Mouse (Mus musculus) left cerebral cortex, adult 2 months (tissue): Measurements from ENCODE around the gene Dnaja2. TPM values are rescaled to one million over a fixed set of nuclear protein-coding genes. Genes with fewer than 3 reads are reported as not detected.

Source experiments
- DNase-seq, 2 experiments: peaks; one replicate each; pipeline ENCODE4 v3.0.0; 2021 to 2022; ENCODE audit warnings: low spot score in 2 of 2, mixed read lengths in 1 of 2; ENCODE audit errors: extremely low spot score in 1 of 2
- H3K27ac ChIP-seq: fragments of 200-600 bp; 2 replicates; pipeline ENCODE4 v1.8.1; 2022
- H3K4me3 ChIP-seq: fragments of 200-600 bp; 2 replicates; pipeline ENCODE4 v1.8.1; 2022
- CTCF ChIP-seq: fragments of 200-600 bp; IDR thresholded peaks from 2 replicates; pipeline ENCODE4 v1.8.1; 2022; ENCODE audit warnings: antibody characterized with exemption, mild to moderate bottlenecking, moderate library complexity
- intact Hi-C: fragments of 180-260 bp; cut with DNase I; formaldehyde crosslinking; loops from one replicate; pipeline ENCODE4 v1.15.1; 2025
- total RNA-seq, 2 experiments: library from RNA; stranded (reverse); gene quantifications; 2 replicates each; pipeline ENCODE4 v1.2.3; 2021

The Dnaja2 gene
- total RNA-seq, 2 experiments from 2014 or later, result 175 to 199 TPM

DNA sequence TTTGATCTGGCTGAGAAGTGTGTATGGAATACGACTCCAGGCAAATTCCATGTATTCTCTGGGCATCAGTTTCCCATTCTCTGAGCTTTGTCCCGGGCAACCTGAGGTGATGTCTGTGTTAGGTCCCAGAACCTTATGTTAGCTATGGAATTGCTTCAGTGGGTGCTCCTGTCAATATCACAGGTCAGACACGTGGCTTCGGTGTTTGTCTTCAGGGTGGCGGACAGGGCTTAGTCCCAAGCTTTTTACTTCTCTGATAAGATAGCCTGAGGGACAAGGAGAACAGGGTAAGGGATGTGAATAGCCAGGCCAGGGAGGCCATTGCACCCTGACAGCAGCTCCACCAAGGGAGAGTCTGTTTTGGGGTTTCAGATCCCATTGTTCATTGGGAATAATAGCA is 59.0 kb downstream of the Dnaja2 start:
- H3K4me3 ChIP-seq, result no peak overlapping the region

DNA sequence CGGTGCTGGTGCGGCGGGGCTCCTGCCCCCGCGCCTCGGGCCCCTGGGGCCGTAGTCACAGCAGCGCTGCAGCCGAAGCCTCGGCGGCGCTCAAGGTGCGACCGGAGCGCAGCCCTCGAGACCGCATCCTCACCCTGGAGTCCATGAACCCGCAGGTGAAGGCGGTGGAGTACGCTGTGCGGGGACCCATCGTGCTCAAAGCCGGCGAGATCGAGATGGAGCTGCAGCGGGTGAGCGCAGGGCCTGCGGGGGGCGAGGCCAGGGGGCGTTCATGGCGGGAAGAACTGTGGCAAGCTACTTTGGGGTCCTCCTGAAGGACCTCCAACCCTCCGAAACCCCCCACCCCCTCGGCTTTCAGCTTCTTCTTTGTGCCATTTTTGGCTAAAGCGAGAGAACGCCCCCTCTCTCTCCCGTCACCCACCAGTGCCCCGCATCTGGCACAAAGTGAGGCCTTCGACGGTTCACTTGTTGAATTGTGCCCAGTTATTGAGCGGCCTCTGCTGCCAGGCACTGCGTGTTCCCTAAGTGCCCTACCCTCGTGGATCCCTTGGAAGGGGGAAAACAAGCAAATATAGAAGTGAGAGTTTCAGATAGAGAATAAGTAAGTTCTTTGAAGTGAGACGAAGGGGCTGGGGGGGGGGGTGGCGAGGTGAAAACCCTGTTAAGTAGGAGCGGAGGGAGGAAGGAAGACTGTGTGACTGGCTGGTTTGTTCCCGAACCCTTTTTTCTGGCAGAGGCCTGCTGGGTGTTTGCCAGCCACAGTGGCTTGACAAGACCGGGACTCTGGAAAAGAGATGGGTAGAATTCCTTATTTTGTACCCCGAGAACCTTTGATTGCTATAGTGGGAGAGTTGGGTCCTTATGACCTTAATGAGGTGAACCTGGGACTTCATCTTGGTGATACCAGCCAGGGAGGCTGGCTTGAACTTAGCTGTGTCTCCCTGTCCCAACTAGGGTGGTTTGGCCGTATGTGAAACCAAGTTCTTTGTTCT is 61.9 kb downstream of the Dnaja2 start:
- DNase-seq, result peak; percentile 50 to 51
- TF ChIP-seq CTCF, result no peak
- peak overlapping the region; percentile 58 for H3K4me3 ChIP-seq
- peak overlapping the region; percentile 96 for H3K27ac ChIP-seq
- intact Hi-C loops, result loop anchor here (1.0 kb wide), 1 partner anchor 24 kb away; no protein-coding TSS in a partner anchor

More for the DNA sequence above, 59.0 kb downstream of the Dnaja2 start:
- no peak for DNase-seq
- TF ChIP-seq CTCF, result no peak
- intact Hi-C loops, result no loop called here
- no peak overlapping the region for H3K27ac ChIP-seq

DNA sequence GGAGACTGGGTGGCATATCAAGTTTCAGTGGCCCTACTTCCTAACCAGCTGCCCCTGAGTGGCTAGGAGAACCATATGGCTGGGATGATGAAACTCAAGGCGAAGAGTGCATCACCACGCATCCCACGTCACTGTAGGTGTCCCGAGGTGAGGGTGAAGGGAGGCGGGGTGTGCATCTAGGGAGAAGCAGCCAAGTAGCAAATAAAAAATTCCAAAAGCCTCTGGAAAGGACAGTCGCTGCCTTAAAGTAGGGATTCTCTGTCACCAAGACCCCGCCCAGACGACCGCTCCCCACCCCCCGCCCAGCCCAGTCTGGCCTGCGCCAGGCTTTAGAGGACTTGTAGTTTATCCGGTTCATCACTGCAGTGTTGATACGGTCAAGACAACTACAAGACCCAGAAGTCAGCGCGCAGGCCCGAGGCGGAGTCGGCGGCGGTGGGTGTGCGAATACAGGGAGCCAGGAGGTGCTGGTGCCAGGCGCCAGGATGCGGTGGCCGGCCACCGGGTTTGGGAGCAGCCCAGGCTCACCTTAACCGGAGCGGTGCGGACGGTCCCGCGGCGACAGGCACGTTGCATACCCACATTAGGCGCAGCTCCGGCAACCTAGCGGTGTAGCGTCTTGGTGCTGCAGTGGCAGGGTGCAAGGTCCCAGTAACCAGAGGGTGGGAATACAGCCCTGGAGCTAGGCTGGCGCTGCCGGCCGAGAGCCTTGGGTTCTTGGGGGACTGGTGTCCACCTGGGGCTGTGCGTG is 62.8 kb downstream of the Dnaja2 start, which contains the start of gene Gpt2:
TSS of gene Gpt2 (plus strand) at position 452 of the 751 bp plus-strand sequence.
- H3K4me3 ChIP-seq, result peak within 1 kb of the TSS; percentile 58
- DNase-seq, result peak; percentile 93 to 95
- no peak; the same call in 1 of the 2 replicates for TF ChIP-seq CTCF
- intact Hi-C loops, result loop anchor here (1.0 kb wide), 1 partner anchor 25 kb away; no protein-coding TSS in a partner anchor
- H3K27ac ChIP-seq, result peak within 1 kb of the TSS; percentile 96

DNA sequence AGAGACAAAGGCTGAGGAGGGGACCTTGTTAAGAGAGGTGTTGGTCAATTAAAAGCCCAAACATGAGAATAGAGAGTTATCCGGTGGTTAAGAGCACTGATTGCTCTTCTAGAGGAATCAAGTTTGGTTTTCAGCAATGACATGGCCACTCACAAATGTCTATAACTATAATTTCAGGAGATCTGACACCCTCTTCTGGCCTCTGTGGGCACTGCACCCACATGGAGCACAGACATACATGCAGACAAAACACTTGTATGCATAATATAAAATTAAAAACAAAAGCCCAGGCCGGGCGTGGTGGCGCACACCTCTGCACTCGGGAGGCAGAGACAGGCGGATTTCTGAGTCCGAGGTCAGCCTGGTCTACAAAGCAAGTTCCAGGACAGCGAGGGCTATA is 65.6 kb downstream of the Dnaja2 start:
- Histone ChIP-seq H3K4me3 (no peak overlapping the region), H3K27ac (no peak overlapping the region)
- intact Hi-C loops, result no loop called here
- no peak for DNase-seq
- no peak; the same call in none of the 2 replicates for TF ChIP-seq CTCF

DNA sequence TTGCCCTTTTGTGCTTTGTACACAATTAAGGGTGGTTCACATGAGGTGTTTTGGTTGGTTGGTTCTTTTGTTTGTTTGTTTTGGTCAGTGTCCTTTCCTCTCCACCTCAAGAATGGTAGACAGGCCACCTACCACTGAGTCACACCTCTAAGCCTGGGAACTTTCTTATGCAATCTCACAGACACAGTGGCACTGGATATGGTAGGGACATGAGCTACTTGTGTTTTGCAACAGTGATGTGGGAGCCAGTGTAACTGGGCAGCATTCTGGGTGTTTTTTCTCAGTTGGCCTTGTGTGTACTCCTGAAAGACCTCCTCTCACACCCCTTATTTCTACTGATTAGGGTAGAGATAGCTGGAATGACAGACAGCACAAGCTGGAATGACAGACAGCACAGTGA is 66.5 kb downstream of the Dnaja2 start:
- TF ChIP-seq CTCF, result no peak
- intact Hi-C loops, result no loop called here
- DNase-seq, result no peak
- Histone ChIP-seq H3K27ac (no peak overlapping the region), H3K4me3 (no peak overlapping the region)

DNA sequence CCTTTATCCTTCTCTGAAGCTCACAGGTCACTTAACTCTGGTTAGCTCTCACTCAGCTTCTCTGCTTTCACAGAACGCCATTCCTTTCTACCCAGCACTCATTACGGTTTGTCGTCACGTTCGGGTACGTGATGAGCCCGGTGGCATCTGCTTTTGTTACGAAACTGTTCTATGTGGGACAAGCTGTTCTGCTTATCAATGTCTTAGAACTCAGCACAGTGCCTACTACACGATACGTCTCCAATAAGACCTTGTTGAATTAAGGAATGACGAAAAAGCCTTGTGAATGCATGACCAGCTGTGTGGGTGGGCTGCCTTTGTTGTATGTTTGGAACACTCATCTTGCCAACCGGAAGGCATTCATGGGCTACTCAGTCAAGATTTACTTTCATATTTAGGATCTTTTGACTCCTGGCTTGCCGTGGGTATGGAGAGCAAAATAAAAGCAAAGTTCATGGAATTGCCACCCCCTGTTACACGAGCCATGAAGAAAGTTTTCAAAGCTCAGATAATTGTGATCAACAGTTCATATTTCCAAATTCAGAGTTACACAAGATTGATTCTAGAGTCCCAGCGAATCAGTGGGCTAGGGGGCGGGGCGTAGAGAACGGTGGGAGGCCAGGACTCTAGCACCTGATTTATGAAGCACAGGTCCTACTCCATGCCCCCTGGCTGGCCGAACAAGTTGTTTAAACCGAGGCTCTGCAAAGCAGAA is 67.1 kb downstream of the Dnaja2 start:
- no peak for TF ChIP-seq CTCF
- intact Hi-C loops, result no loop called here

More for the DNA sequence above, 67.1 kb downstream of the Dnaja2 start:
- DNase-seq, result no peak
- Histone ChIP-seq H3K4me3 (no peak overlapping the region), H3K27ac (no peak overlapping the region)

Other genes starting within 250 kb of the Dnaja2 start
- 1 to 10 TPM; 3.6 to 5.2 TPM for gene Mylk3, start 169.0 kb downstream of the Dnaja2 start, total RNA-seq
- 10 to 100 TPM in 1 of 2 experiments, 1 to 10 TPM in 1; 9.0 to 13.2 TPM for gene 4921524J17Rik, start 122.5 kb downstream of the Dnaja2 start, total RNA-seq
- gene Gpt2, start 62.8 kb downstream of the Dnaja2 start, total RNA-seq, result 10 to 100 TPM; 62.7 to 70.0 TPM
- 10 to 100 TPM; 57.2 to 61.0 TPM for gene Neto2, start 145.6 kb upstream of the Dnaja2 start, total RNA-seq